Mouse (Mus musculus): ENCODE measurements around the gene Slc6a8.

Slc6a8 gene

GRCm38 (mm10) chrX:73684156-73684555 is 11.2 kb downstream of the Slc6a8 start:
- in situ Hi-C loops (cut with MboI, MseI), result no loop called here

- in situ Hi-C loops (cut with MboI, MseI), result no loop called here
Measured at GRCm38 (mm10) chrX:73684978-73685377, 12.0 kb downstream of the Slc6a8 start.

GRCm38 (mm10) chrX:73685629-73686028 is 12.7 kb downstream of the Slc6a8 start:
- in situ Hi-C loops (cut with MboI, MseI), result no loop called here

GRCm38 (mm10) chrX:73690917-73691629 is 18.1 kb downstream of the Slc6a8 start:
- in situ Hi-C loops (cut with MboI, MseI), result no loop called here

GRCm38 (mm10) chrX:73700472-73700871 is 27.5 kb downstream of the Slc6a8 start:
- in situ Hi-C loops (cut with MboI, MseI), result loop anchor here (10.0 kb wide), 1 partner anchor 1744 kb away; no protein-coding TSS in a partner anchor

- in situ Hi-C loops (cut with MboI, MseI), result loop anchor here (5.0 kb wide), 1 partner anchor 72 kb away; the partner anchor contains the start of genes Idh3g and Ssr4
Measured at GRCm38 (mm10) chrX:73715476-73716108, 42.6 kb downstream of the Slc6a8 start.

- in situ Hi-C loops (cut with MboI, MseI), result loop anchor here (5.0 kb wide), 1 partner anchor 71 kb away; the partner anchor contains the start of genes Idh3g and Ssr4
Measured at GRCm38 (mm10) chrX:73716109-73716661, 43.2 kb downstream of the Slc6a8 start, which contains the start of the genes Bcap31 and Abcd1. Bcap31 (minus strand) TSS chrX:73716175. Abcd1 (plus strand) TSS chrX:73716597.

GRCm38 (mm10) chrX:73716709-73717545 is 44.0 kb downstream of the Slc6a8 start:
- in situ Hi-C loops (cut with MboI, MseI), result loop anchor here (5.0 kb wide), 1 partner anchor 70 kb away; the partner anchor contains the start of genes Idh3g and Ssr4

- in situ Hi-C loops (cut with MboI, MseI), result loop anchor here (5.0 kb wide), 1 partner anchor 70 kb away; the partner anchor contains the start of genes Idh3g and Ssr4
Measured at GRCm38 (mm10) chrX:73717667-73718066, 44.7 kb downstream of the Slc6a8 start.

GRCm38 (mm10) chrX:73718271-73718670 is 45.3 kb downstream of the Slc6a8 start:
- in situ Hi-C loops (cut with MboI, MseI), result loop anchor here (5.0 kb wide), 1 partner anchor 69 kb away; the partner anchor contains the start of genes Idh3g and Ssr4

- in situ Hi-C loops (cut with MboI, MseI), result loop anchor here (5.0 kb wide), 1 partner anchor 68 kb away; the partner anchor contains the start of genes Idh3g and Ssr4
Measured at GRCm38 (mm10) chrX:73718686-73719362, 45.9 kb downstream of the Slc6a8 start.

- in situ Hi-C loops (cut with MboI, MseI), result no loop called here
Measured at GRCm38 (mm10) chrX:73730908-73731307, 58.0 kb downstream of the Slc6a8 start.

All from regulatory T cell (primary cell).